Mouse (Mus musculus): ENCODE measurements around the gene Kcng3. TPM values are rescaled to one million over a fixed set of nuclear protein-coding genes. Genes with fewer than 3 reads are reported as not detected.

The Kcng3 gene
- polyA plus RNA-seq, 1 experiment = 2.0 TPM

- no peak for DNase-seq (ENCODE audit: low spot score)
Measured at GRCm38 (mm10) chr17:83555836-83556235, 75.9 kb downstream of the Kcng3 start.

GRCm38 (mm10) chr17:83554997-83555396 lies 76.7 kb downstream of the Kcng3 start:
- DNase-seq (ENCODE audit: low spot score) = no peak

GRCm38 (mm10) chr17:83548501-83549233 lies 83.0 kb downstream of the Kcng3 start:
- no peak for DNase-seq (ENCODE audit: low spot score)

GRCm38 (mm10) chr17:83547145-83547544 lies 84.5 kb downstream of the Kcng3 start:
- DNase-seq (ENCODE audit: low spot score) = no peak

- DNase-seq (ENCODE audit: low spot score) = no peak
Measured at GRCm38 (mm10) chr17:83545756-83546742, 85.6 kb downstream of the Kcng3 start.

GRCm38 (mm10) chr17:83545259-83545658 lies 86.4 kb downstream of the Kcng3 start:
- no peak for DNase-seq (ENCODE audit: low spot score)

- no peak for DNase-seq (ENCODE audit: low spot score)
Measured at GRCm38 (mm10) chr17:83542424-83542823, 89.3 kb downstream of the Kcng3 start.

- DNase-seq (ENCODE audit: low spot score) = no peak
Measured at GRCm38 (mm10) chr17:83539262-83540037, 92.2 kb downstream of the Kcng3 start.

GRCm38 (mm10) chr17:83538694-83539093 lies 93.0 kb downstream of the Kcng3 start:
- DNase-seq (ENCODE audit: low spot score) = no peak

GRCm38 (mm10) chr17:83538141-83538540 lies 93.6 kb downstream of the Kcng3 start:
- DNase-seq (ENCODE audit: low spot score) = no peak

Other genes with a start within 250 kb of the Kcng3 start
- 335 and 362 TPM in 2 replicates for gene Cox7a2l, start 114.6 kb downstream of the Kcng3 start, polyA plus RNA-seq (2012; rRNA removed)
- 76.8 and 82.9 TPM in 2 replicates for gene Mta3, start 74.3 kb upstream of the Kcng3 start, polyA plus RNA-seq (2012; rRNA removed)
- 0.69 and 0.81 TPM in 2 replicates for gene Haao, start 216.1 kb upstream of the Kcng3 start, polyA plus RNA-seq (2012; rRNA removed)